Mouse (Mus musculus) c-Kit-positive CD71-positive TER-119-positive erythroid progenitor cells, embryonic 14.5 days (primary cell): ENCODE data around the gene Olfr1062.
"Not testable (repeated sequence)": the region's sequence is repeated elsewhere in the genome, so short reads cannot be mapped to it uniquely, and the experiment has no call there.

Experiments used
- DNase-seq: peaks from one replicate; pipeline ENCODE4 v3.0.0-alpha.2; 2013; ENCODE audit warnings: low spot score

Olfr1062 gene

GRCm38 (mm10) chr2:86426649-86427048 lies at the start of gene Olfr1062:
Gene Olfr1062 (minus strand): TSS chr2:86426749.
- DNase-seq: not testable (repeated sequence)

- DNase-seq: no peak
These were observed 38.0 kb upstream of the Olfr1062 start for GRCm38 (mm10) chr2:86464442-86465109.

GRCm38 (mm10) chr2:86460434-86460833 lies 33.9 kb upstream of the Olfr1062 start:
- DNase-seq: no peak

- DNase-seq: no peak
These were observed 29.6 kb upstream of the Olfr1062 start, which contains the start of gene Olfr1066 for GRCm38 (mm10) chr2:86456169-86456568. Gene Olfr1066 (minus strand): TSS chr2:86456269.

- DNase-seq: not testable (repeated sequence)
These were observed 23.9 kb upstream of the Olfr1062 start, which contains the start of gene Olfr1065 for GRCm38 (mm10) chr2:86450491-86450890. Gene Olfr1065 (minus strand): TSS chr2:86450591.

- DNase-seq: not testable (repeated sequence)
These were observed 15.6 kb upstream of the Olfr1062 start for GRCm38 (mm10) chr2:86442101-86442500.

GRCm38 (mm10) chr2:86428511-86428910 lies 2.0 kb upstream of the Olfr1062 start:
- not testable (repeated sequence) for DNase-seq

GRCm38 (mm10) chr2:86413950-86414349 lies 12.6 kb downstream of the Olfr1062 start, which contains the start of gene Olfr1061:
Gene Olfr1061 (minus strand): TSS chr2:86414050.
- no peak for DNase-seq

- DNase-seq: no peak
These were observed 31.4 kb downstream of the Olfr1062 start for GRCm38 (mm10) chr2:86395114-86395513.

- DNase-seq: not testable (repeated sequence)
These were observed 38.1 kb downstream of the Olfr1062 start, which contains the start of gene Olfr1058 for GRCm38 (mm10) chr2:86388461-86388860. Gene Olfr1058 (minus strand): TSS chr2:86388561.

GRCm38 (mm10) chr2:86378293-86378692 lies 48.3 kb downstream of the Olfr1062 start, which contains the start of gene Olfr1057:
Gene Olfr1057 (minus strand): TSS chr2:86378393.
- DNase-seq: no peak
